In the genomic region with DNA sequence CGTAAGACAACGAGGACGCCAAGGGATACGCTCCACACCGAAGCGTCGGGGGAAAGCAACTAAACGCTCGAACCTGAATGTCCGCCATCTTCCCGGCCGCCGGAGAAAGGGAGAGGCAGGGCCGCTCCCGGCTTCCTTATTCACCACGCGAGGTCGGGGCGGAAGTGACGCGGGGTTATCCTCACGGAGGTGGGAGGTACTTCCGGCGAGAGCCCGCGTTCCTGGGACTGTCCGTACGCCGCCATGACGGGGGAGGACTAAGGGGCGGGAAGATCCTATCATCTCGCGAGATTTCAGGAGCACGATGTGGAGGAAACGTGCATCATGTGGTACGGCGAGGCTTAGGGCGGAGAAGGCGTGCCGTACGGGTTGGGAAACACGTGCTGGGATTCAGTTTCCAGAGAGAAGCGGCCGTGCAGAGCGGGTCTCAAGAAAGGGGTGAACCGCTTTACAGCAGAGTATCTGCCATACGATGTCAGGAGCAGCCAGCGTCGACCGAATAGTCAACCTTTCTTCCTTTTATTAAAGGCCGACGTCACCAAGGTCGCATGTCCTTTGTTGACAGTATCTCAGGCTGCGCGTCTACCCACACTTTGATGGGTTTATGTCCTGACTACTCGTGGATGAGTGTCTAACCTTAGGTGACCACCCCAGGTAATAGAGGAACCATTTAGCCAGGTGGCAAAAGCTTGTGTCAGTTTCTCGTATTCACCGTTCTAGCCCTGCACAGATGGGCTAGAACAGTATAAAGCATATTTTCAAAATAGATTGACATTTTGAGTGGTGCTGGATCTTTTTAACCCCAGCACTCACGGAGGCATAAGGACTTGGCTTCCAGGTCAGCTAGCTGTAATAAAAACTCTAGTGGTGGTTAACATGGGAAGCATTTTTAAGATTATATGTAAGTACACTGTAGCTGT, we compare ENCODE assay signal across 7 mouse cellular contexts. TPM values are rescaled to one million over a fixed set of nuclear protein-coding genes. Genes with fewer than 3 reads are reported as not detected.
DNase-seq lines count a peak whose midpoint lies in the region; ATAC-seq lines count a peak whose summit lies in the region.

A gene (minus strand): TSS at position 216 of the 920 bp plus-strand sequence.

- under 1% methylated on average over 59 of the region's 59 CpGs for WGBS in intestine, embryonic 16.5 days
- WGBS in midbrain, embryonic 11.5 days: 1% methylated on average over 59 of the region's 59 CpGs

- peak within 1 kb of the TSS; percentile 64 for H3K4me2 ChIP-seq in intestine, embryonic 16.5 days (ENCODE audit: low read depth, low read length)
- peak within 1 kb of the TSS; percentile 88 for H3K4me2 ChIP-seq in midbrain, embryonic 11.5 days

- peak within 1 kb of the TSS; percentile 97 for H3K9ac ChIP-seq in intestine, embryonic 16.5 days (ENCODE audit: low read depth, low read length)
- peak within 1 kb of the TSS; percentile 88 for H3K9ac ChIP-seq in midbrain, embryonic 11.5 days (ENCODE audit: low read length)

- H3K9me3 ChIP-seq in intestine, embryonic 16.5 days (ENCODE audit: control insufficient read depth, low read length): no peaks in the 10 kb centered on the region
- no peaks in the 10 kb centered on the region for H3K9me3 ChIP-seq in midbrain, embryonic 11.5 days (ENCODE audit: control insufficient read depth, low read length)

- H3K27ac ChIP-seq in intestine, embryonic 16.5 days (ENCODE audit: low read length): peak within 1 kb of the TSS; percentile 86
- H3K27ac ChIP-seq in midbrain, embryonic 11.5 days (ENCODE audit: low read depth, low read length): peak within 1 kb of the TSS; percentile 55

- peaks cover 36% of the 10 kb centered on the region for H3K4me1 ChIP-seq in intestine, embryonic 16.5 days (ENCODE audit: control insufficient read depth, insufficient read depth, low read length)
- H3K4me1 ChIP-seq in midbrain, embryonic 11.5 days (ENCODE audit: control insufficient read depth, insufficient read depth, low read length): peaks cover 29% of the 10 kb centered on the region

- H3K27me3 ChIP-seq in intestine, embryonic 16.5 days (replicated peaks; ENCODE audit: control insufficient read depth, insufficient read depth, low read length): no peaks in the 10 kb centered on the region
- no peaks in the 10 kb centered on the region for H3K27me3 ChIP-seq in midbrain, embryonic 11.5 days (ENCODE audit: control insufficient read depth, insufficient read depth, low read length)

- peak; percentile 99 for DNase-seq in adrenal gland, adult 8-10 months
- DNase-seq in embryo, embryonic 9.5 days (ENCODE audit: extremely low spot score): peak; percentile 99
- peak; percentile 96 to 99 for DNase-seq in gastrocnemius, postnatal 4 days (ENCODE audit: low spot score in 2 of 2)
- peak; percentile 98 to 99 for DNase-seq in left cerebral cortex, postnatal 36 days (ENCODE audit: low spot score in 2 of 2)
- DNase-seq in midbrain, embryonic 11.5 days (ENCODE audit: low spot score, missing footprints): peak; percentile 99
- peak; percentile 100 for DNase-seq in skeletal muscle tissue, adult 2 months (ENCODE audit: low read depth, low spot score)

- intact Hi-C loops in left cerebral cortex, postnatal 36 days (cut with DNase I): loop anchor here (5.0 kb wide), 1 partner anchor 42 kb away; no protein-coding TSS in a partner anchor

- H3K36me3 ChIP-seq in intestine, embryonic 16.5 days (ENCODE audit: control insufficient read depth, insufficient read depth, low read length): peaks cover 44% of the 10 kb centered on the region
- peaks cover 52% of the 10 kb centered on the region for H3K36me3 ChIP-seq in midbrain, embryonic 11.5 days (ENCODE audit: control insufficient read depth, insufficient read depth, low read length)

- peak; percentile 81 for ATAC-seq in intestine, embryonic 16.5 days
- peak; percentile 87 for ATAC-seq in midbrain, embryonic 11.5 days (ENCODE audit: low FRiP score)

- H3K4me3 ChIP-seq in intestine, embryonic 16.5 days (ENCODE audit: low read length): peak within 1 kb of the TSS; percentile 93
- H3K4me3 ChIP-seq in midbrain, embryonic 11.5 days (ENCODE audit: low read depth, low read length): peak within 1 kb of the TSS; percentile 66

RNA-seq across cellular contexts. Expression of the gene that starts here (rescaled TPM):
- 1,000 to 10,000 TPM; 1,085 to 1,250 (median 1,138) TPM for total RNA-seq in adrenal gland, adult 8-10 months (2022)
- 1,000 to 10,000 TPM in 1 of 2 experiments, 100 to 1,000 TPM in 1; 985 to 1,047 TPM for total RNA-seq in gastrocnemius, postnatal 4 days (2021)
- polyA plus RNA-seq in intestine, embryonic 16.5 days (2015; fragmentation: Nextera tagmentation; extraction: Ambion mirVana): 1,613 and 1,701 TPM in 2 replicates
- total RNA-seq in left cerebral cortex, postnatal 36 days (2021): 100 to 1,000 TPM; 405 to 466 TPM
- 1,376 and 1,392 TPM in 2 replicates for polyA plus RNA-seq in midbrain, embryonic 11.5 days (2014; fragmentation: Nextera tagmentation; extraction: Ambion mirVana)

Comparison
In these comparisons a context has a peak if more than half of its experiments do, and no peak if none do; other contexts are left out.
1. Peak in every context shown above with its lines: DNase-seq, ATAC-seq, H3K4me3 ChIP-seq and H3K27ac ChIP-seq.